Mouse (Mus musculus) heart, adult 9 months (tissue): ENCODE data around the gene Mapkap1.
A peak's percentile ranks its signal among the peaks of the same experiment; 100 is the strongest.

Experiments
- DNase-seq, 2 experiments: peaks; one replicate each; pipeline ENCODE4 v3.0.0; 2022; ENCODE audit warnings: low spot score in 2 of 2

The Mapkap1 gene

GRCm38 (mm10) chr2:34571096-34571495, 164.5 kb downstream of the Mapkap1 start:
- no peak for DNase-seq

GRCm38 (mm10) chr2:34573073-34573472, 166.5 kb downstream of the Mapkap1 start:
- DNase-seq: no peak

DNA sequence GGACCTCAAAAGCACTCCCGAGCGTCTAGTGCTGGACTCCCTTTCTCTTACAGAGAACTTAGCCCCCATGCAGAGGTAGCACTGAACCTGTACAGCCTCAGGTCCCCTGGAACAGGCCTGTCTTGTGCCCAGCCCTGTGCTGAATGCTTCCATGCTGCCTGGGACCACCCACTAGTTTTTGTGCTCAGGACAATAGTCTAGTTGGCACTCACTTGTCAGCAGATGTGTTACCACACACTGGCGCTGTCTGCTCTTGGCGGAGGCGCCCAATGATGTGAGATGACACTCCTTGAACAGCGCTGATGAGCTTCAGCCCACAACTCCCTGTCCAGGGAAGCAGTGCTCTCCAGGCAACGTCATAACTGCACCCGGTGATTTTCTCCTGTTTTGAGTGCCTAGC, 182.0 kb downstream of the Mapkap1 start:
- DNase-seq: no peak

DNA sequence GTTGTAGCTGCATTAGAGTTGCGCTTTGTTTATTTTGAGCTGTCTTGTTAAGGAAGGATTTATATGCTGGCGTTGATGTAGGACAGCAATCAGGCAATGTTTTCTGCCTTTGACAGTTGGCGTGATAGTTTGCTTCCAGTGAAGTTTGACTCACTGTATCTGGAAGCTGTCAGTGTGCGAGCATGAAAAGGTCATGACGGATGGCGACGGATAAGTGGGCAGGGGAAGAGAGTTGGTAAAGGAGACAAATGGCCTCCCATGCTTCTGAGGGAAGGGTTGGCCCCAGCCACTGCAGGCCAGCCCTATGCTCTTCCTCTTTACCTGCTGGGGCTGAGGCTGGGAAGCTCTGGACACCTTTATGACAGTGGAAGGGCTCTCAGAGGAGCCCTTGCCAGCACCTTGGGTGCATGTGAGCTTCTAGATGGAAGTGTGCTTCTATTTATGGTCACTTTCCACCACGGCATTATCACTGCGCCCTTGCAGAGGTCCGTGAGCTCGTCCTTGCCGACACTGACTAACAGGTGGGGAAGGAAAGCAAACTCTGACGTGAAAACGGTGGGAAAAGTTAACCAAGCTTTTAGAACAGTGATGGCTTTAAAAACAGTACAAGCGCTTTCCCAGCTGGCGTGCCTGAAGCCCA, 185.3 kb downstream of the Mapkap1 start:
- DNase-seq: peak in 1 of 2 experiments; percentile 29

GRCm38 (mm10) chr2:34592361-34592960, 185.9 kb downstream of the Mapkap1 start:
- DNase-seq: no peak

- DNase-seq: peak; percentile 32 to 44
These were observed 187.4 kb downstream of the Mapkap1 start for GRCm38 (mm10) chr2:34594001-34594400.

- DNase-seq: no peak
These were observed 193.2 kb downstream of the Mapkap1 start for GRCm38 (mm10) chr2:34599606-34600255.

DNA sequence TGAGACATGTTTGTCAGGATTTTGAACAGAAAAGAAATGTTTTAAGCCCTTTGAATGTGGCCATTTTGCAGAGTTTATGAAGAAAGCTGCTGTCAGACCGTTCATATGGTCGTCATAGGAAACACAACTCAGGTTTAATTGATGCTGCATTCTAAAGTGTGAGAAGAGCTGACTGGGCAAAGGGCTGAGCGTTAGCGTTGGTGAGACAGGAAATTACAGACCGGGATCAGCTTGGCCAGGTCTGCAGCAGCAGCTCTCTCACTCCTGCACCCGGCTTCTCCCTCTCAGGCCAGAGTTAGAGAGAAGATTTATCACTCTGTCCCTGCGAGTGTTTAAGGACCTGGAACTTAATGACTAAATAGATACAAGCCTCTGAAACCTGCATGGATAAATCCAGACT, 194.2 kb downstream of the Mapkap1 start:
- DNase-seq: no peak

DNA sequence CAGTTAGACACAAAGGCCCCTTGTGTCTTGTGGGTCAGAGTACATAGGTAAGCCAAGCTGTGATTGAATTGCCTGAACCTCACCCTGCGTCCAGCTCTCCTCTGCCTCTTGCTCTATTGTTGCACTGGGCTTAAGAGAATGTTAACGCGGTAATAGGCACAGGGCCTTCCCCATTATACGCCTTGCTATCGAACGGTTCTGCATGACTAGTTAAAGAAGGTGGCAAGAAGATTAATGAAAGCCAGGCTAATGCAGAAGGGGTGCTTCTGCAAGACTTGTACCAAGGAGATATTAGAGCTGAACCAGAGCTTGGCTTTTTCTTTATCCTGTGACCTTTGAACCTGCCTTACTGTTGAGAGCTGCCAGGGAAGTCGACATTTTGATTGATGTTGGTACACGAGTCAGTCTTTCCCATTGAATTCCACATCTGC, 195.6 kb downstream of the Mapkap1 start:
- no peak for DNase-seq

- DNase-seq: no peak
These were observed 196.3 kb downstream of the Mapkap1 start for GRCm38 (mm10) chr2:34602896-34603295.

DNA sequence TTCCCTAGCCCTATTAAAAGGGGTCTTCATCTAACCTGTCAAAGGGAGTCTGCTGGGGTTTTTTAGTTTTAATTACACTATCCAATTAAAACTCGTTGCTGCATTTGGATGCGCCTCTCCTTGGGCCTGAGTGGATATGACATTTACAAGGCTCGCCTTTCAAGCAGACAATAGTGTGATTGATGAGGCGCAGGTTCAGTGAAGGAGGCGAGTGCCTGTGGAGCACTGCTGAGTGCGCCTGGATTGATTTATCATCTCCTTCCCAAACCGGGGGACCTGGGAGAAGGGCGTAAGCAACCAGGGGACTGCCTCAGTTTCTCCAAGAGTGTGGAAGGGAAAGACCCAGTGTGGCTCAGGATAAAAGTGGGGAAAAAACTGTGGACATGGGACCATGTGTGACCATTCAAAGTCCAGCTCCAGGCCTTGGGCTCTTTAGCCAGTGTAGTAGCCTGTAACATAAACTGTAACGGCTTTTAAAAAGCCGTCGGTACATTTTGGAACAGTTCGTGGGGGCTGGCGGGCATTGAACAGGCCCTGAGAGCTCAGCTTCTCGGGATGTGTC, 197.2 kb downstream of the Mapkap1 start:
- no peak for DNase-seq

DNA sequence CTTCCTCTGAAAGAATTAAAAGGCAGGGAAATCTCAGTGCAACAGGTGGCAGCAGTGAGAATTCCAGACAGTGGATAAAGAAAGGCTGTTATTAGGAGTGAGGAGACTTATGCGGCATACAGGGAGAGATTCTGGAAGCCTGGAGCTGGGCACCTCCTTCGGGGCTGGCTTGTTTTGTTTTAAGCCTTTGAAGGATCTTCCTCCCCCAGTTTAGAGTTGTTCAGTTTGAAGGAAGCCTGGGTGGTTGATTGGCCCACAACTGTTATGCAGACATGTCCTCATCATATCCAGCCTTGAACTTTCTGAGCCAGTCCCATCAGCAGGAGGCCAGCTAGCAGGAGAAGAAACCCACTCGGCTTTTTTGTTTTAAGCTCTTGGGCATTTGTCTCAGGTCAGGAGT, 198.5 kb downstream of the Mapkap1 start:
- no peak for DNase-seq

GRCm38 (mm10) chr2:34608917-34609316, 202.3 kb downstream of the Mapkap1 start:
- no peak for DNase-seq

DNA sequence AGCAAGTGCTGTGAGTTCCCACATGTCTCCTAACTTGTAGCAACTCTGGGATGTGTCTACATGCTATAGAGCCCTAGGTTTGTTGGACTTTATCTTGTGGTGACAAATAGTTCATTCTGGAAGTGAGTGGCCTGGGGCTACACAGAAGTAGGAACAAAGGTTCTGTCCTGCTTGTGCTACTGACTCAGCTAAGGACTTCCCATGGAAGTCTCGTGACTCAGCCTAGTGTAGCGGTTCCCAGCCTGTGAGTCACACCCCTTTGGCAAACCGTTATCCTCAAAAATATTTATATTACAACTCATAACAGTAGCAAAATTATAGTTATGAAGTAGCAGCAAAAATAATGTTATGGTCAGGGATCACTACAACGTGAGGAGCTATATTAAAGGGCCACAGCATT, 202.9 kb downstream of the Mapkap1 start:
- no peak for DNase-seq

DNA sequence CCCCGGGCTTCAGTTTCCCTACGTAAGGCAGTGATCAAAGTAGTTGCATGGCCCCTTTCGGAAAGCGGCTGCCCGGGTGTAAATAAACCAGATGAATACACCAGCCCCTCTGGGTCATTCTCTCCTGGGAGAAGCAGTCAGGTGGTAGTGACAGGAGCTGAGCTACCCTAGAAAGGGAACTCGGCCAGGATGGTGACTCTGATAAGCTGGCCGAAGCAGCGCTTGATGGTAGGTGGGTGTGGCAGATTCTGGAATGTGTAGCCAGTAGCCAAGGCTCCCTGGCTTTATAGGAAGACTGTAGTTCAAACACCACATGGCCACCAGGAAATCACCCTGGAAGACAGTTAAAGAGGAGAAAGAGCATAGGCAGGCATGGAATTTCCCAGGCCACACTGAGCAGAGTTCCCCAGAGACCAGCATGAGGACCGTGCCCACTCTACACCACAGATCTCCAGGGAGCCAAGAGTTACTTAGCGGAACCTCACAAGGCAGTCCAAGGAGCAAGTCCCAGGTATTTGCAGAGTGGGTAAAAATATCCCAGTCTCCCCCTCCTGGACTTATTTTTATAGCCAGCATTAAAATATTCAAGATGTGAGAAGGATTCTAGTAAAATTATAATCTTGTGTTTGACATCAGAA, 214.3 kb downstream of the Mapkap1 start:
- DNase-seq: no peak

GRCm38 (mm10) chr2:34621485-34621884, 214.9 kb downstream of the Mapkap1 start:
- DNase-seq: no peak

DNA sequence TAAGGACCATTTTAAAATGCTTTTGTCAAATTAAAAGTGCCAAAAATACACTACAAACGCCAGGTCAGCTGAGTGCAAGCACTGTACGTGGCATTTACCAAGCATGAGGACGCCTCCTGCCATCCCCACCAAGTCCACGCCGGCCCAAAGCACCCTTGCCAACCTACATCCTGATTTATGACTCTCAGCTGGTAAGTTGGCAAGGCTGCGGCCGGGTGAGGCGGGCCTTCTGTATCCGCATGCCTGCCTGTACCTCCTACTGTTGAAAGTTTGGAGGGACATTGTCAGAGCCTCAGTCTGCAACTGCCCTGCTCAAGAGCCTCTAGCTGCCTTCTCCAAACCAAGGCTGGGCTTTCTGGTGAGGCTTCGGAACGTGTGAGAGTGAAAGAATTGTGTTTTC, 215.9 kb downstream of the Mapkap1 start:
- DNase-seq: no peak

DNA sequence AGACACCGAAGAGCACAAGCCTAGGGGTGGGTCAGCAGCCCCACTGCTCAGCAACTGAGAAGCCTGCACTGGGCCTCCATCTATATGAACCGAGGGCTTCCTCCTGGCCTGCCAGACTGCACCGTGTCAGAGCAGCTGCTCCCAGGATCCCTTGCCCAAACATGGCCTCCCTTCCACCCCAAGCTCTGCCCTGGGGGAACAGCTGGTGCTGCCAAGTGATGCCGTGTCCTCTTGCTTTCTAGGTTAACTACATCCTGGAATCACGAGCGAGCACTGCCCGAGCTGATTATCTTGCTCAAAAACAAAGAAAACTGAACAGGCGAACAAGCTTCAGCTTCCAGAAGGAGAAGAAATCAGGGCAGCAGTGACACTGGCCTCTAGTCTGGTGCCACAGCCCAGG, 216.6 kb downstream of the Mapkap1 start:
- DNase-seq: no peak

- DNase-seq: no peak
These were observed 217.5 kb downstream of the Mapkap1 start for GRCm38 (mm10) chr2:34624076-34624475.

DNA sequence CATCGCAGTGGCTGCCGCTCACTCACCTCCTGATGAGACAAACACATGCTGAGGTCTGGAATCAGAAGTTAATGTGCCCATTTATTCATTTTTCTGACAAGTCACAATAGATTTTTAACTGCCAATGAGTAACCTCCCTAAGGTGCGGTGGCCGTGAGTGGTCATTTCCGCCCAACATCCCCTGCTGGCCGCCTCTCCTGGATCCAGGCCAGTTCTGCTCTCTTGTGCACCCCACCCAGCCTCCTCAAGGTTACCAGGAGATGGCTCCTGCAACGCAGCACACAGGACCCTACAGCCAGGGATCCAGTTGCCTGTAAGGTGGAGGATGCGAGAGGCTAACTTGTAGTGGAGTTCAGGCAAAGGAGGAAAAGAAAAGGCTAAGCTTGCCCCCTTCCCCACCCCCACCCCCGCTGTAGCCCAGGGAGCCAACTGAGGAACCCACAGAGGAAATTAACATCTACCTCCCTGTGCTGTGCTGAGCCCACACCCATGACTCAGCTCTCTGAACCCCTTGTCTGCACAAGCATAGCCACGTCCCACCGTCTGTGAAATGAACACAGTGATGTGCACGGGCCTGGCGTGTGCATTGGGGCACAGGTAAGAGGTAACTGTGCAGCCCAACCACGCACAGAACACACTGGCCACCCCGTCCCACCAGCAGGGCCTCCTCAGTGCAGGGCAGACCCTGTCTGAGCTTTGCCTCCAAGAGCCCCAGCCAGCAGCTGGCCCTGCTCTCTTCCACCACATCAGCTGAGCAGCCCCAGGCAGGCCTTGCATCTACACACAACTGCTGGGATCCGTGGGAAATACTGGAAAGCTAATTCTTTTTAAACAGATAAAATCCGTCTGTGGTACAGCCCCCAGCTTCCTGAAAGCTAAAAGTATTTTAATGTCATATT, 221.0 kb downstream of the Mapkap1 start:
- peak; percentile 18 to 48 for DNase-seq

- DNase-seq: peak; percentile 19 to 29
These were observed 222.5 kb downstream of the Mapkap1 start for GRCm38 (mm10) chr2:34628903-34629540.
